Mouse (Mus musculus) embryonic stem cell, embryonic (primary cell): ENCODE measurements at regions not wholly inside any gene's neighbourhood (a gene's known extent, or its start where the extent isn't known, plus 50 kb on each side); places are given as distances from the start of the nearest gene placed in this dataset.
"Not testable (repeated sequence)": the region's sequence is repeated elsewhere in the genome, so short reads cannot be mapped to it uniquely, and the experiment has no call there.

Experiments used
- CTCF ChIA-PET, 4 experiments: fragments of 300-600 bp in 2 of 4; fragments of 350-600 bp in 2 of 4; sonication (Branson Sonifier 250); formaldehyde crosslinking; loops; one replicate each; lab custom pipeline; 2022; ENCODE audit warnings: inconsistent platforms in 2 of 4; lab: Charles Lee
- POLR2A ChIA-PET, 4 experiments: fragments of 300-600 bp in 2 of 4; fragments of 350-600 bp in 2 of 4; sonication (Branson Sonifier 250); formaldehyde crosslinking; loops; one replicate each; lab custom pipeline; 2022; ENCODE audit warnings: antibody characterized with exemption in 4 of 4, inconsistent platforms in 1 of 4; lab: Charles Lee

DNA sequence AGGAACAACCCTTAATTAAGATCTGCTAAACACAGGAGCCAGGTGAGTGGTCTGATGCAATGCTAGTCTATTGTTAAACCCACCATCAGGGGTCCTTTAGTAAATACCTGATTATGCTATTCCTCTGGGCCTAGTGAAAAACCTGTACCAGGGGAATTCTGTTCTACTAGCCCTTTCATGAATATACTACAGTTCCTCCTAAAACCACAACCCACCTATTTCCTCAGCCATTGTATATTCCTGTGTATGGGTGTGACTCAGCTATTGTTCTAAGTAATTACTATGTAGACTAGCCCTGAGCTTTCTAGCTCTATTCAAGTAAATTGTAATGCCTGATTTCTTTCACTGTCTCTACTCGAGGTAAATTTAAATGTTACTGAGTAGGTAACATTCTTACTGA, 57.0 kb upstream of the Egfem1 start:
- CTCF ChIA-PET: not testable (repeated sequence)
- POLR2A ChIA-PET: interaction anchor here in 2 of 4 experiments (1.5 to 2.9 kb wide), 2 partner anchors 219 kb away, joined by 6 to 9 read pairs; partner anchors contain the start of gene Rpl22l1 (in 2 of the 2)

DNA sequence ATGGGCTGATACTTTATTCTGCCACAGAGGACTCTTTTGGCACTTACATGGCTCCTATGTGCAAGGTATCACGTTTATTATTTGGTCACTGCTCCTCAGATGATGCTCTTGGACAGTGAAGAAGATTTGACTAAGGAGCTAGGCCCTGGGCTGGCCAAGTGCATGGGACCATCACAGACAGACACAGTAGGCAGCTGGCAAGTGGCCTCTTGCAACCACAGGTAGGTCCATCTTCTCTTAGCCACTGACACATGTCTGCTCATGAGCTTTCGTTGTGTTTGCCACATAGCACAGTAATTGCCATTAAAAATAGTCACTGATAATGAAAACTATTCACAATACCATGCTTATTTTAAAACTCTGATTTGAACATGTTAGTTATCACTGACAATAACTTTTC, 54.1 kb upstream of the Egfem1 start:
- CTCF ChIA-PET: interaction anchor here in 1 of 4 experiments (0.6 kb wide), 1 partner anchor 108 kb away, joined by 3 read pairs; no protein-coding TSS in a partner anchor
- POLR2A ChIA-PET: interaction anchor here in 1 of 4 experiments (1.4 kb wide), 1 partner anchor 222 kb away, joined by 3 read pairs; the partner anchor contains the start of gene Rpl22l1

DNA sequence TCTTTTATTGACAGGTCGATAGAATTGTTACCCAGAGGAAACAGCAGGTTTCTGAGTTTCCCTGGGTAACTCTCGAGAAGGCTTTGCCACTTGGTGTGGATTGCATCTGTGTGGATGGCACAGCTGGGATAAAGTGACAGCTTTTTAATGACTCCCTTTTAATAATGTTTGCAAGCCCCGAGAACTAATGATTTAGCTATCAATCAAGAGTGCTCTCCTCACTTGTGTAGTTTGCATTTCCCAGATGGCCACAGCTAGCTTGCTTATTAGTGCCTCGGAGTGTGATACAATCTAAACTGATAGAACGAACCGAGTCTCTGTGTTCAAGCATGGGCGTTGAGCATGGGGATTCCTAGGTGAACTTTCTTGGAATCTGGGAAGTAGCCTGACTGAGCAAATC, 51.0 kb upstream of the Egfem1 start:
- ChIA-PET POLR2A (no interaction called here), CTCF (no interaction called here)

DNA sequence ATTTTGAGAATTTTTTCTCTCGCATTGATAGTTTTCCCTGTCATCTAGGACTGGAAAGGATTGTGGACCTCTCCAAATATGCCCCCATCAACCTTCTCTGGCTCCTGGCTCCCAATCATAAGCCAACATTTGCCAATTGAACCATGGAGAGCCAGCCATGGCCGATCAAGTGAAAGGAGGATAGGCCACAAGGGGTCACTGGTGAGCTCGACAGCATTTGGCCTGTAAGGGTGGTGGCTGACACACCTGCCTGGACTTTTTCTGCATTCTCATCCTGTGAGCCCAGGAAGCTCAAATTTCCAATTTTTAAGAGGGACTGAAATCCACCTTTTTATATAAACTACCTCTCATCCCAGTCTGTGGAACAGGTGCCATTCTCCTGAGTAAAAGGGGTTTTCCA, 50.0 kb upstream of the Egfem1 start:
- CTCF ChIA-PET: interaction anchor here (0.5 to 1.1 kb wide), 11 partner anchors 79 to 1964 kb away, joined by 3 to 7 read pairs (median 3); partner anchors contain the start of gene Prkci (in 1 of the 4)
- POLR2A ChIA-PET: interaction anchor here in 2 of 4 experiments (0.7 to 2.1 kb wide), 3 partner anchors 226 to 502 kb away, joined by 3 to 6 read pairs (median 5); partner anchors contain the start of gene Rpl22l1 (in 2 of the 2)
